Mouse (Mus musculus) embryonic facial prominence, embryonic 14.5 days (tissue): ENCODE results near the gene Nlk. TPM values are rescaled to one million over a fixed set of nuclear protein-coding genes. Genes with fewer than 3 reads are reported as not detected.
"Not testable (repeated sequence)": the region's sequence is repeated elsewhere in the genome, so short reads cannot be mapped to it uniquely, and the experiment has no call there.

Experiments
- ATAC-seq: fragments of 200-750 bp; cut with Nextera tagmentation; 2 replicates; pipeline ENCODE4 v1.8.0; 2017; ENCODE audit warnings: low read depth, moderate number of reproducible peaks, moderate TSS enrichment
- DNase-seq: peaks from one replicate; pipeline ENCODE4 v3.0.0-alpha.2; 2015; ENCODE audit warnings: low spot score
- H3K27ac ChIP-seq: fragments of 300-500 bp; sonication (generic); replicated peaks from 2 replicates; pipeline ENCODE4 v1.5.1; 2014; ENCODE audit warnings: low read depth, mild to moderate bottlenecking, low read length, moderate library complexity
- H3K27me3 ChIP-seq: fragments of 300-500 bp; sonication (generic); replicated peaks from 2 replicates; pipeline ENCODE4 v1.6.1; 2014; ENCODE audit warnings: low read length; ENCODE audit not compliant: control insufficient read depth, insufficient read depth
- H3K36me3 ChIP-seq: fragments of 300-500 bp; sonication (generic); 2 replicates; pipeline ENCODE4 v1.6.1; 2014; ENCODE audit warnings: low read length, mixed read lengths; ENCODE audit not compliant: control insufficient read depth, insufficient read depth
- H3K4me1 ChIP-seq: fragments of 300-500 bp; sonication (generic); 2 replicates; pipeline ENCODE4 v1.6.1; 2014; ENCODE audit warnings: antibody characterized with exemption, low read length; ENCODE audit not compliant: control insufficient read depth, insufficient read depth
- H3K4me2 ChIP-seq: fragments of 300-500 bp; sonication (generic); 2 replicates; pipeline ENCODE4 v1.6.1; 2014; ENCODE audit warnings: low read depth, mild to moderate bottlenecking, low read length, moderate library complexity, mixed read lengths
- H3K4me3 ChIP-seq: fragments of 300-500 bp; sonication (generic); 2 replicates; pipeline ENCODE4 v1.5.1; 2014; ENCODE audit warnings: low read depth, mild to moderate bottlenecking, low read length
- H3K9ac ChIP-seq: fragments of 300-500 bp; sonication (generic); 2 replicates; pipeline ENCODE4 v1.6.1; 2014; ENCODE audit warnings: low read depth, mild to moderate bottlenecking, low read length, moderate library complexity, mixed read lengths
- H3K9me3 ChIP-seq: fragments of 300-500 bp; sonication (generic); 2 replicates; pipeline ENCODE4 v1.6.1; 2016; ENCODE audit warnings: low read length; ENCODE audit not compliant: control insufficient read depth
- WGBS: fragments of 180-500 bp; shearing (Covaris S2); extraction: QIAGEN DNeasy Blood & Tissue Kit; methylation state at CpG from one replicate; pipeline ENCODE4 v1.1.7; 2014; 5-methylcytosine and 5-hydroxymethylcytosine counted together
- polyA plus RNA-seq: library from polyadenylated mRNA; unstranded; fragments of >200 nt; fragmentation: Nextera tagmentation; extraction: Ambion mirVana; gene quantifications from 2 replicates; pipeline ENCODE4 v1.2.1, GENCODE M21; 2014

Nlk gene
- polyA plus RNA-seq, 1 experiment from 2014 or later: 10.6 TPM

DNA sequence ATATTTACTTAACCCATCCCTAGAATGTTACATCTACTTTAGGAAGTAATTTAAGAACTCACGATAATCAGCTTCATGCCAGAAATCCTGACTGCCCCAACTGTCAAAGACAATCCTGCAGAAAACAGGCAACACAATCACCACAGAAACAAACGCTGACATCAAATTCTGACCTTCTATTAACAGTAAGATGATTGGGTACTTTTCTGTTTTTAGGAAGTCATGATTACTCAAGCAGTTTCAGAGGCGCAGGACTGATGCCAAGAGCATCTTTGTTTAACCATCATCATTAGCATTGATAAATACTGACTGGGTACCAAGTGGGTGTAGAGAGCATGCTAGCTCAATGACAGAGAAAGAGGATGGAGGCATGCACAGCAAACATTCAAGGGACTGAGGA, 96.7 kb downstream of the Nlk start:
- Histone ChIP-seq H3K4me1 (peaks cover 9% of the 10 kb centered on the region; the same call in 1 of the 2 replicates), H3K27me3 (no peaks in the 10 kb centered on the region), H3K9ac (no peak overlapping the region), H3K36me3 (0 out of 2 replicates have a peak, but pooled peaks cover 2% of the 10 kb centered on the region), H3K4me2 (no peak overlapping the region), H3K27ac (no peak overlapping the region), H3K9me3 (no peaks in the 10 kb centered on the region), H3K4me3 (no peak overlapping the region)
- 64% methylated on average over 3 of the region's 3 CpGs for WGBS
- DNase-seq: no peak
- no peak for ATAC-seq

DNA sequence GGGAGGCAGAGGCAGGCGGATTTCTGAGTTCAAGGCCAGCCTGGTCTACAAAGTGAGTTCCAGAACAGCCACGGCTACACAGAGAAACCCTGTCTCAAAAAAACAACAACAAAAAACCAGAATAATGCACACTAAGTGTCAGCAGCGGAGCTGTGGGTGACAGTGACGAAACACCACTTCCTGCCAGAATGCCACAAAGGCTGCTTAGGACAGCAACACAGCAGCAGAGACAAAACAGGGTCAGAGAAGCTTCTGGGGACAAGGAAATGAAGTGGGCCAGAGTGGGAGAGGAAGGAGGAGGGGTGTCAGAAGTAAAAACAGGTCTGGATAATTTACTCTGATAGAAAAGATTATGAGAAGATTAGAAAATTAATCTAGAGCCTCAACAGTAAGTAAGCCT, 97.1 kb downstream of the Nlk start:
- no peak for ATAC-seq
- no peak overlapping the region for H3K9ac ChIP-seq
- H3K36me3 ChIP-seq: 0 out of 2 replicates have a peak, but pooled peaks cover 7% of the 10 kb centered on the region
- H3K4me3 ChIP-seq: no peak overlapping the region
- 77% methylated on average over 4 of the region's 4 CpGs for WGBS
- H3K4me2 ChIP-seq: no peak overlapping the region
- no peaks in the 10 kb centered on the region for H3K27me3 ChIP-seq
- peaks cover 9% of the 10 kb centered on the region; the same call in 1 of the 2 replicates for H3K4me1 ChIP-seq
- no peak overlapping the region for H3K27ac ChIP-seq
- no peaks in the 10 kb centered on the region for H3K9me3 ChIP-seq
- DNase-seq: no peak

DNA sequence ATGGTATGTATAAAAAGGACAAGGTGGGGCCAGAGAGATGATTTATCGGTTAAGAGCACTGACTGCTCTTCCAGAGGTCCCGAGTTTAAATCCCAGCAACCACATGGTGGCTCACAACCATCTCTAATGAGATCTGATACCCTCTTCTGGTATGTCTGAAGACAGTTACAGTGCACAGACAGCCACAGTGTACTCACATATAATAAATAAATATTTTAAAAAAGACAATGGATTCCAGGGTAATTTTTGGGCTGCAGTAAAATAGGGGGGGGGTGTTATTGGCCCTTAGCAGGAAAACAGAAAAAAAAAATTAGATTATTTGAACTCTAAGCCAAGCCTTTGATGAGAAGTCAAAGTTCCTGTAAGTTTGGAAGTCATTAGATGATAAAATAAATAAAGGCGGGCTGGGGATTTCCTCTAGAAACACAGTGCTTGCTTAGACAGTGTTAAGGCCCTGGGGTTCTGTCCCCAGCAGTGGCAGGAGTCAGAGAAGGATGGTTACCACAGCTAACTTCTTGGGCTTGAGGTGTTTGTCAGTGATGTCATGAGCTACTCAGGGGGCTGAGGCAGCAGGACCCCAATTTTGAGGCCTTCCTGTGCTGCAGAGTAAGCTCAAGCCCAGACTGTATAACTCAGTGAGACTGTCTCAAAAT, 98.3 kb downstream of the Nlk start:
- Histone ChIP-seq H3K4me1 (peaks cover 9% of the 10 kb centered on the region; the same call in 1 of the 2 replicates), H3K27me3 (no peaks in the 10 kb centered on the region), H3K4me2 (no peak overlapping the region), H3K9me3 (no peaks in the 10 kb centered on the region), H3K36me3 (0 out of 2 replicates have a peak, but pooled peaks cover 8% of the 10 kb centered on the region), H3K9ac (no peak overlapping the region), H3K4me3 (no peak overlapping the region), H3K27ac (no peak overlapping the region)
- ATAC-seq: no peak
- no peak for DNase-seq
- 58% methylated on average over 3 of the region's 3 CpGs for WGBS

DNA sequence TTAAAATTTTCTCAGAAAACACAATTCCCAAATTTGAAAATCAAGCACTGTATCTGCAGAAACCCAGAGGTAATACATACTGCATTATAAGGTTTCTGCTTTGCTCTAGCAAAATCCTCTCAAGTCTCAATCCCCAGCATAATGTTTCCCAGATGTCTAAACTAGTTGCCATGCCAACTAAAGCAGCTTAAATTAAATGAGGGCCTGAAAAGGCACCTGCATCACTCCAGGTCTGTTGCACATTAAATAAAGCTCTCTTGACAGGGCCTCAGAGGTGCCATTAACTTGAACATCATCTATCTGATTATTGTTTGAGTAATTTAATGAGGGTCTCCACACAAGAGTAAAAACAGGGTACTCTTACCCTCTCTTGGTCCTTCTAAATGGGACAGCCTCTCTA, 100.4 kb downstream of the Nlk start:
- no peak overlapping the region for H3K4me2 ChIP-seq
- 0 out of 2 replicates have a peak, but pooled peaks cover 8% of the 10 kb centered on the region for H3K36me3 ChIP-seq
- H3K27ac ChIP-seq: no peak overlapping the region
- H3K9ac ChIP-seq: no peak overlapping the region
- no peaks in the 10 kb centered on the region for H3K27me3 ChIP-seq
- no peak overlapping the region for H3K4me3 ChIP-seq
- ATAC-seq: peak; percentile 74
- H3K9me3 ChIP-seq: no peaks in the 10 kb centered on the region
- DNase-seq: peak; percentile 85
- H3K4me1 ChIP-seq: peaks cover 9% of the 10 kb centered on the region; the same call in 1 of the 2 replicates

DNA sequence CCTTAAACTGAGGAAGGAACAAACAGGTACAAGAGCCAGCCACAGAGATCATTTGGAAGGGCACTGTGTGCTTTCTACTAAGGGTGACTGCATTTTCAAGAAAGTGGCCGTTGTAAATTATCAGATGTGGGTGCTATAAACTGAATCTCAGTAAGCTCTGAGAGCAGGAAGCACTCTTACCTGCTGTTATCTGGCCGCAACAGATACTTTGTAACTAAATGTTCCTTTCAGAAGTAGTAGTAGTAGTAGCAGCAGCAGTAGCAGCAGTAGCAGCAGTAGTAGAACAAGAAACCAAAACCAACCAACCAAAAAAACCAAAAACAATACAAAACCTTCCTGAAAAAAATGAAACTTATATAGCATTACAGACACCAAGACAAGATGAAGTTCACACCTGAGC, 101.4 kb downstream of the Nlk start:
- H3K4me1 ChIP-seq: peaks cover 9% of the 10 kb centered on the region; the same call in 1 of the 2 replicates
- no peak overlapping the region for H3K9ac ChIP-seq
- ATAC-seq (no peak), DNase-seq (no peak)
- no peaks in the 10 kb centered on the region for H3K9me3 ChIP-seq
- H3K36me3 ChIP-seq: 0 out of 2 replicates have a peak, but pooled peaks cover 8% of the 10 kb centered on the region
- H3K27me3 ChIP-seq: no peaks in the 10 kb centered on the region
- H3K27ac ChIP-seq: no peak overlapping the region
- no peak overlapping the region for H3K4me3 ChIP-seq
- WGBS: 91% methylated on average over 2 of the region's 2 CpGs
- no peak overlapping the region for H3K4me2 ChIP-seq

DNA sequence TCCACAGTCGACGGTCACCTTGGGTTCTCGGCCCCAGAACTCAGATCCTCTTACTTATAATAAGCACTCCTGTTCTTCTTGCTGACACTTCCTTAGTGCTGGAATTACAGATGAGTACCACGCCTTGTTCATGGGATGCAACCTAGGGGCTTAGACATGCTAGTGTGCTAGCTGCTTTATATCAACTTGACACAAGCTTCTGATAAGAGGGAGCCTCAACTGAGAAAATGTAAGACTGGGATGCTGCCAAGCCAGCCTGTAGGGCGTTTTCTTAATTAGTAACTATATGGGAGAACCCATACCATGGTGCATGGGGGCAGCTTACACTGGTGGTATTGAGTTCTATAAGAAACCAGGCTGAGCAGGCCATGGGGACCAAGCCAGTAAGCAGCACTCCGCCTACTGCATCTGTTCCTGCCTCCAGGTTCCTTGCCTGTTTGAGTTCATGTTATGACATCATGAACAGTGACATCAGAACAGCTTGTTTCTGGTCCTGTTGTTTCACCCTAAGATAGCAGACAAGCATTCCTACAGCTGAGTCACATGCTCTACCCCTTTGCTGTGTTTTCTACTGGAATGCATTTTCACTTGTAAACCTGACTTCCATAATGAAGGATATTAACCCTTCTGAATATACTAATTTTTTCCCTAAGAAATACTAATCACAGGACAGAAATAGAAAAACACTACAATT, 102.8 kb downstream of the Nlk start:
- ATAC-seq (peak; percentile 50; the same call in 1 of the 2 replicates), DNase-seq (peak; percentile 4)
- Histone ChIP-seq H3K9me3 (no peaks in the 10 kb centered on the region), H3K4me2 (no peak overlapping the region), H3K27ac (no peak overlapping the region), H3K9ac (no peak overlapping the region), H3K36me3 (0 out of 2 replicates have a peak, but pooled peaks cover 8% of the 10 kb centered on the region), H3K4me3 (no peak overlapping the region), H3K27me3 (no peaks in the 10 kb centered on the region), H3K4me1 (peaks cover 9% of the 10 kb centered on the region; the same call in 1 of the 2 replicates)
- WGBS: 91% methylated on average over 6 of the region's 6 CpGs

DNA sequence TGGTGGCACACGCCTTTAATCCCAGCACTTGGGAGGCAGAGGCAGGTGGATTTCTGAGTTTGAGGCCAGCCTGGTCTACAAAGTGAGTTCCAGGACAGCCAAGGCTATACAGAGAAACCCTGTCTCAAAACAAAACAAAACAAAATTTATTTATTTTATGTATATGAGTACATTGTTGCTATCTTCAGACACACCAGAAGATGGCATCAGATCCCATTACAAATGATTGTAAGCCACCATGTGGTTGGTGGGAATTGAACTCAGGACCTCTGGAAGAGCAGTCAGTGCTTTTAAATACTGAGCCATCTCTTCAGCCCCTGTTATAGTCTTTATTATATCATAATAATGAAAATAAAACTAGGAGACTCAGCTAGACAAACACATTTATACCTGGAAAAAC, 109.5 kb downstream of the Nlk start:
- H3K4me1 ChIP-seq, H3K9ac ChIP-seq, H3K4me3 ChIP-seq, H3K27ac ChIP-seq, H3K9me3 ChIP-seq, H3K27me3 ChIP-seq, H3K4me2 ChIP-seq, ATAC-seq, DNase-seq: not testable (repeated sequence)
- H3K36me3 ChIP-seq: peaks cover 46% of the 10 kb centered on the region
- 85% methylated on average over 1 of the region's 1 CpGs for WGBS

DNA sequence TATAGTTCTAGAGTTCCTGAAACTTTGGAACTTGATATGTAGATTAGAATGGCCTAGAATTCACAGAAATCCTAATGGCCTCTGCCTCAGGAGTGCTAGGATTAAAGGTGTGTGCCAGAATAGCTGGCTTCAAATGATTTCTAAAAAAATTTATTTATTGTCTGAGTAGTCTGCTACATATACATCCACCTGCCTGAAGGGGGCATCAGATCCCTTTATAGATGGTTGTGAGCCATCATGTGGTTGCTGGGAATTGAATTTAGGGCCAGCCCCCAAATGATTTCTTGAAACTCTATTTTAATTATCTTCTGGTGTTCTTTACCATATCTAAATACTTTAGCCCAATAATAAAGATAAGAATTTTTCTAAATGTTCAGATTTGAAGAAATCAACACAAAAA, 111.1 kb downstream of the Nlk start:
- Histone ChIP-seq H3K4me2 (no peak overlapping the region), H3K4me3 (no peak overlapping the region), H3K36me3 (peaks cover 54% of the 10 kb centered on the region), H3K27ac (no peak overlapping the region), H3K9ac (no peak overlapping the region), H3K27me3 (no peaks in the 10 kb centered on the region), H3K9me3 (no peaks in the 10 kb centered on the region), H3K4me1 (no peaks in the 10 kb centered on the region)
- DNase-seq: no peak
- ATAC-seq: no peak
